Mouse (Mus musculus): ENCODE measurements around the gene Gm43191. TPM values are rescaled to one million over a fixed set of nuclear protein-coding genes. Genes with fewer than 3 reads are reported as not detected.

Gm43191 gene
- not detected for polyA plus RNA-seq (2012; fragmentation: generic; extraction: Trizol)

GRCm38 (mm10) chr3:116681160-116681559 is at the start of gene Gm43191:
TSS of gene Gm43191 (minus strand) at chr3:116681260.

GRCm38 (mm10) chr3:116712436-116712881 is 31.4 kb upstream of the Gm43191 start, which contains the start of gene Slc35a3:
TSS of gene Slc35a3 (minus strand) at chr3:116712831.

GRCm38 (mm10) chr3:116662463-116662863 is 18.6 kb downstream of the Gm43191 start, which contains the start of gene Mfsd14a:
TSS of gene Mfsd14a (minus strand) at chr3:116662677.

GRCm38 (mm10) chr3:116614295-116614892 is 66.7 kb downstream of the Gm43191 start, which contains the start of gene Trmt13:
TSS of gene Trmt13 (minus strand) at chr3:116614587.

GRCm38 (mm10) chr3:116594728-116595602 is 86.1 kb downstream of the Gm43191 start, which contains the start of gene Sass6:
TSS of gene Sass6 (plus strand) at chr3:116594982.

Other genes starting within 250 kb of the Gm43191 start
- 10 to 100 TPM; 22.4 to 40.6 TPM for gene Rtca, start 173.1 kb downstream of the Gm43191 start, polyA plus RNA-seq (2012; fragmentation: generic; extraction: Trizol)
- gene Dbt, start 168.2 kb downstream of the Gm43191 start, polyA plus RNA-seq (2012; fragmentation: generic; extraction: Trizol): 1 to 10 TPM in 1 of 2 experiments, under 1 TPM in 1; 0.33 to 2.9 TPM
- under 1 TPM in 1 of 2 experiments, not detected in 1; 0.05 TPM for gene Lrrc39, start 118.3 kb downstream of the Gm43191 start, polyA plus RNA-seq (2012; fragmentation: generic; extraction: Trizol)
- 1 to 10 TPM in 1 of 2 experiments, under 1 TPM in 1; 0.25 to 1.2 TPM for gene Sass6, start 86.3 kb downstream of the Gm43191 start, polyA plus RNA-seq (2012; fragmentation: generic; extraction: Trizol)
- gene Trmt13, start 66.7 kb downstream of the Gm43191 start, polyA plus RNA-seq (2012; fragmentation: generic; extraction: Trizol): 1 to 10 TPM in 1 of 2 experiments, under 1 TPM in 1; 0.22 to 2.0 TPM
- gene Mfsd14a, start 18.6 kb downstream of the Gm43191 start, polyA plus RNA-seq (2012; fragmentation: generic; extraction: Trizol): 1 to 10 TPM; 1.3 to 8.1 TPM
- gene Slc35a3, start 31.6 kb upstream of the Gm43191 start, polyA plus RNA-seq (2012; fragmentation: generic; extraction: Trizol): 1 to 10 TPM in 1 of 2 experiments, under 1 TPM in 1; 0.27 to 2.0 TPM
- gene Agl, start 126.9 kb upstream of the Gm43191 start, polyA plus RNA-seq (2012; fragmentation: generic; extraction: Trizol): 1 to 10 TPM in 1 of 2 experiments, under 1 TPM in 1; 0.68 to 6.0 TPM
- 1 to 10 TPM; 4.1 to 4.6 TPM for gene Frrs1, start 178.2 kb upstream of the Gm43191 start, polyA plus RNA-seq (2012; fragmentation: generic; extraction: Trizol)